Mouse (Mus musculus): ENCODE results near the gene Ggt5.

GRCm38 (mm10) chr10:75587781-75588180 lies 1.4 kb upstream of the Ggt5 start:
- TF ChIP-seq CTCF (IDR thresholded peaks at IDR 0.05; ENCODE audit: extremely low read depth, insufficient read depth, low read length) (no peak), POLR2A (IDR thresholded peaks at IDR 0.05; ENCODE audit: extremely low read depth, insufficient read depth, low read length) (no peak)

All from cortical plate, adult 2 months (tissue).